Mouse (Mus musculus): ENCODE measurements at regions not wholly inside any gene's neighbourhood (a gene's known extent, or its start where the extent isn't known, plus 50 kb on each side); places are given as distances from the start of the nearest gene placed in this dataset.
"Not testable (repeated sequence)": the region's sequence is repeated elsewhere in the genome, so short reads cannot be mapped to it uniquely, and the experiment has no call there.

- no peak for DNase-seq (ENCODE audit: low read depth, low spot score)
Observed at GRCm38 (mm10) chr11:111957721-111958287, 824.2 kb upstream of the Sox9 start.

DNA sequence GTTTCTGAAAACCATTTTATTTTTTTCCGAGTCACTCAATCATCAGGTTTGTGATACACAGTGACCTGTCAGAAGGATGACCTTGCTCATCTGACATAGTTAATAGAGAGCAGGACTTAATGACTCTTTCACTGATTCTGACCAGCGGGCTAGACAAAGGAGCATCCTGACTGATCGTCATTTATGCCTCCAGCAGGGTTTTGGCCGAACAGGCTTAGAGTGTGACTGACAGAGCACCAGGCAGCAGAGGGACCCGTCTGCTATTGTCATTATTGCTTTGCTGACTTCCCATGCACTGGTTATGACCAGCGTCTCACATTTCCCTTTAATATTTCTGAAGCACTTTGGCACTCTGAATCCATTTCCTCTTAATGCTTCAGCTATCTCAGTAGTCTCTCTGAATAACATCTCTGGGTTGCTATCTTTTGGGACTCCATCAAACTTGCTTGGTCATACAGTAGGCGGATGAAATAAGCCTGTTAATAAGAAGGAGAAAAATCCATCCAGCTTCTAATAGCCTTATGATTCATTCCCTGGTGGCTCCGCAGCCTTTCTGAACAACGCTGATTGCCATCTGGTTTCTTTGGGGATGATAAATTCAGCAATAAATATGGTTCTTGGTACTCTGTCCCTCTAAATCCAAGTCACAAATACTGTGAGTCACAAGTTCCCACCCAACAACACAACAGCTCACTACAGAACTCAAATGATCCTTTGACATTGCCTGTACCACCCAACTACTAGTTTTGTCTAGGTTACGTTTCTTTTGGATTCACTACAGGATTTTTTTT lies 820.8 kb upstream of the Sox9 start:
- no peak for DNase-seq (ENCODE audit: low read depth, low spot score)

DNA sequence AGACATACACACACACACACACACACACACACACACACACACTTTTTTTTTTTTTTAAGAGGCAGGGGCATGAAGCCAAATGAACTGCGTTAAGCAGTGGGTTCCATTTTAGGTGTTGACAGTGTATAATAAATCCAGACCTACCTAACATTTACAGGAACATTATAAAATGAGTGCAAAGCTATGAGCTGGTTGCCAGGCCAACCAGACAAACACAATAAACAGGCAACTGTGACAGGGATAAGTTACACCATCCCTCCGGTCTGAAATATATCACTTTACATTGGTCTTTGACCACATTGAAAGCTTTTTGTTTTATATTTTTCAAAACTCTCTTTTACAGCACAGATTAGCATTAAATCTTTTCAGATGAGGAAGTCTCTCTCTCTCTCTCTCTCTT lies 820.2 kb upstream of the Sox9 start:
- no peak for DNase-seq (ENCODE audit: low read depth, low spot score)

DNA sequence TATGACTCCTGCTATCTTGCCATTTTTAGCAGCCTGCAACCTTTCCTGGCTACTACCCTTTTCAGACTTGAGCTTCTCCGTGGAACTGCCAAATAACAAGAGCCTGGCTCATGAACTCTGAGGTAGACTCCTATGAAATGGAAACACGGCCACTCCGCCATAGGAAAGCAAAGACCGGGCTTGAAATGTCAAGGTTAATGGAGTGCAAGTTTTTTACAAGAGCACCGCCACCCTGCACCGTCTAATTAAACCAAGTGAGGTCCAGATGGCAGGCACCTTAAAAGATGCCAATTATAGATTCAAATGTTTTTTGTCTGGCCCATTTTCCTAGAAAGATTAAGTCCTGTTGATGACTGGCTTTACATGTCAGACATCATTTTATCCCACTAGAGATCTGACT lies 818.0 kb upstream of the Sox9 start:
- DNase-seq (ENCODE audit: low read depth, low spot score), result no peak

DNA sequence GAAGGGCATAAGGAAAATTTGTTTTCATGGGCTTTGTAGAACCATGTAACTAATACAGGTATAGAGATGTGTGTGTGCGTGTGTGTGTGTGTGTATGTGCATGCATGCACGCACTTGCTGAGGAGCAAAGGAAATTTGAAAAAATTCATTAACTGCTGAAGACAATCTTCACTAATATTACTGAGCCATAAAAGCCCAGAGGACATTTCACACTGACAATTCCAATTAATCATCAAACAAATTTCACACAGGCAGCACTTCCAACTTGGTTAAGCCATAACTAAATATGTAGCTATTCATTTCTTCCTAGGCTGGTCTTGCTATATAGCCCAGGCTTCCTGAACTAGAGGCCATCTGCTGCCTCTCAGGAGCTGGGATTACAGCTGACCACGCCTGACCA lies 815.6 kb upstream of the Sox9 start:
- no peak for DNase-seq (ENCODE audit: low read depth, low spot score)

DNA sequence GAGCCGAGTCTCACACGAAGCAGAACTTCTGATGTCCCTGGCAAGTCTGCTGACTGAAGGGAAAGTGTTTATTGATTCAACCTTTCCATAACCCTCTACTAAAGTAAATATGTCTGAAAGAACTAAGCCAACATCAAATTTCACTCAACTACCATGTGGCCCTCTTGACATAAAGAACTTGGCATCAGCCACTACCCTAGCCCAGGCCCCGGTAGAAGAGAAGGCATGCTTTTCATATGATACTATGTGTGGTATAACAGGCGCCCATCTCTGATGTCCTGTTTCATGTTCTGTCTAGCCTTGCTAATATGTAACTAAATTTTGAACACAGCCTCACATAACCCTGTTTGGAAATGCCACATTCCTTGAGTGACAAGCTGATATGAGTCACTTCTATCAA lies 811.0 kb upstream of the Sox9 start:
- DNase-seq (ENCODE audit: low read depth, low spot score), result no peak

GRCm38 (mm10) chr11:111978667-111979066 lies 803.4 kb upstream of the Sox9 start:
- no peak for DNase-seq (ENCODE audit: low read depth, low spot score)

DNA sequence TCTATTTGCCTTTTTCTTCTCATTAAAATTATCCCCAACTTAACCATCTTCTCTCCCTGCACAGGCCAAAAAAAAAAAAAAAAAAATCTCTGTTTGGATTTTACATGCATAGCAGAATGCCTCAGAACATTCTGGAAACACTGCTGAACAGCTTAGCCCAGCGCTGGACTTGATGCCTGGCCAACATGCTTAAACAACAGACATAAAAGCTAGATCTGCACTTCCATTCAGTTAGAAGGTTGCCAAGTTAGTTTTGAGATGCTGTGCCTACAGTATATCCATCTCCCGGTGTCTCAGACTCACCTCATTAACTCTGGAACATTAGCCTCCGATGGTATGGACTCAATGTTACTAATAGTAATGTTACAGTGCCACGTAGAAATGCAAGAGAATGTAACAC lies 785.6 kb upstream of the Sox9 start:
- peak; percentile 24 for DNase-seq (ENCODE audit: low read depth, low spot score)

DNA sequence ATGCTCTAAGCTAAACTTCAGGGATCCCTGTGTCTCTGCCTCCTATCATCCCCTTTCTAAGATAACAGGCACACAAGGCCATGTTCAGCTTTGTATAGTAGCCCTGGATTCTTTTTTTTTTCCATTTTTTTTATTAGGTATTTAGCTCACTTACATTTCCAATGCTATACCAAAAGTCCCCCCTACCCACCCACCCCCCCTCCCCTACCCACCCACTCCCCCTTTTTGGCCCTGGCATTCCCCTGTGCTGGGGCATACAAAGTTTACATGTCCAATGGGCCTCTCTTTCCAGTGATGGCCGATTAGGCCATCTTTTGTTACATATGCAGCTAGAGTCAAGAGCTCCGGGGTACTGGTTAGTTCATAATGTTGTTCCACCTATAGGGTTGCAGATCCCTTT lies 771.2 kb upstream of the Sox9 start:
- not testable (repeated sequence) for DNase-seq (ENCODE audit: low read depth, low spot score)

GRCm38 (mm10) chr11:112017906-112018305 lies 764.1 kb upstream of the Sox9 start:
- DNase-seq (ENCODE audit: low read depth, low spot score), result no peak

- DNase-seq (ENCODE audit: low read depth, low spot score), result no peak
Observed at GRCm38 (mm10) chr11:112028031-112028430, 754.0 kb upstream of the Sox9 start.

DNA sequence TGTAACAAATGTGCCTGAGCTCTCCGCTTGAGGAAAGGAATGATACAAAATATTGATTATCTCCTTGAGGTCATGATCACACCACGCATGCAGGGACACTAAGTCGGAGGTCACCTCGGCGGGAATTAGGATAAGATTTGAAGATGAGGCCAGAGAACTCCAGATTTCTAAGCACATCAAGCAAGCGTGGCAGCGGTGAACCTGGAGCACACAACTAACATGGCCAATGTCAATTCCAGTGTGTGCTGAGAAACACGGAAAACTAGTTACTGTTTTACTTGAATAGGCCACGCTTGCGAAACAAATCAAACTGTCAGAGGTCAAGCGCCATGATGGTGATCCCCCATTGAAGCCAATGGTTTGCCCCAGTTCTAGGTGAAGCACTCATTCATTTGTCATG lies 743.3 kb upstream of the Sox9 start:
- DNase-seq (ENCODE audit: low read depth, low spot score), result no peak

DNA sequence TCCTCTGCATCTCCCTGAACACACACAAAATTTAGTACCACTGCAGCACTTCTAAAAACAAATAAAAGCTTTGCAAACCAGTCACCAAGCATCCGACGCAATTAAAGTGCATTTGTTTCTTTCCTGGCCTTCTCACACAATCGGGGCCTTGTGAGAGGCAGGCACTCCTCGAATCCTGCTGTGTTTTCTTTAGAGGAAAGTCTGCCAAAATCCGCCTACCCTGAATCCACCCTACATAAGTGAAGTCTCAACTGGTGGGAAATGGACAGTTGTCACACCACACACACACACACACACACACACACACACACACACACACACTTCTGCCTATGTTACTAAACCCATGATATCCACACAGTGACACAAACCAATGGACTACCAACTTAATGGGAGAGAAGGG lies 737.6 kb upstream of the Sox9 start:
- no peak for DNase-seq (ENCODE audit: low read depth, low spot score)

GRCm38 (mm10) chr11:112045353-112045752 lies 736.7 kb upstream of the Sox9 start:
- no peak for DNase-seq (ENCODE audit: low read depth, low spot score)

DNA sequence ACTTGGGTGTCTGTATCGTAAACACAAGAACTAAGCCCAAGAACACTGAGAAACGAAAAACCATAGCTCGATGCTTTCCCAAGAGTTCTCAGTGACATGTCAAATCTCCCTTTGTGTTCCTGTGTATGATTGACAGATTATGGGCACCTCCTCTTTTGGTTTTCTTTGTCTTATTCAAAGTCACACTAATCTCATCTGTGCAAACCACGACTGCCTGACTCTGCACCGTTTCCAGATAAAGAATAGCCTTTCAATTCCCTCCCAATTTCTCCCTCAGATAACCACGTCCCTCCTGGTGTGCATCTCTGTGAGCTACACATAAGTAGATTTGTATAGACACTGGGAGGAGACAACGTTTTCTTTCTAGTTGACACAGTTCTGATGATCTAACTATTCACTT lies 731.7 kb upstream of the Sox9 start:
- DNase-seq (ENCODE audit: low read depth, low spot score), result no peak

DNA sequence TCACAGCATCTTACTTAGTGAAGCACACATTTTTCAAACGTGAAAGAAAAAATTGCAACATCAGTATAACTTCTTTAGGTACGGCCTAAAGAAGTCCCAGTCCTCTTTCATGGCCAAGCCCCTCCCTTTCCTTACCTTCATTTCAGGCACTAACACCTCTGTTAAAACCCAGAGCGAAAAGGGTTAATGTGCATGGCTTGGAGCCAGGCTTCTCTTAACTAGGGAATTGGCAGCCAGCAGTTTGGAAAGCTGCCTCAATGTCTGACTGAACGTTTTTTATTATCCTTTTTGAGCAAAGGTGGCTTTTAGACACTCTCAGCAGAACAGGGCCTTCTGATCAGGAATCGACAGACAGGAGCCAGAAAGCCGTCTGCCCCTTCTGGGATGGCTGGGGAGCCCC lies 726.4 kb upstream of the Sox9 start:
- no peak for DNase-seq (ENCODE audit: low read depth, low spot score)

DNA sequence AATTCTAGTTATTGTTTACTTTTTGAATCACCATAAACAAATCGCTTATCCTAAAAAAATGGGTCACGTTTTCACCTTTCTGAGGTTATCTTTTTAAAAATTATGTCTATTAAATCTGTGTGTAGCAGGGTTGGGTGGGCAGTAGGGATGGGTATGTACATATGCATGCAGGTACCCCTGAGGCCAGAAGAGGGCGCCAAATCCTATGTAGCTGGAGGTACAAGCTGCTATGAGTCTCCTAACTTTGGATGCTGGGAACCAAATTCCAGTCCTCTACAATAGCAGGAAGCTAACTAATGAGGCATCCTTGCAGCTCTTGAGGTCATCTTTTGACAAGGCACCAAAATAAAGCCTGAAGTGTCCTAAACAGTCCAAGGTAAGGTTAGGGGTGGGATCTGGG lies 714.8 kb upstream of the Sox9 start:
- no peak for DNase-seq (ENCODE audit: low read depth, low spot score)

DNA sequence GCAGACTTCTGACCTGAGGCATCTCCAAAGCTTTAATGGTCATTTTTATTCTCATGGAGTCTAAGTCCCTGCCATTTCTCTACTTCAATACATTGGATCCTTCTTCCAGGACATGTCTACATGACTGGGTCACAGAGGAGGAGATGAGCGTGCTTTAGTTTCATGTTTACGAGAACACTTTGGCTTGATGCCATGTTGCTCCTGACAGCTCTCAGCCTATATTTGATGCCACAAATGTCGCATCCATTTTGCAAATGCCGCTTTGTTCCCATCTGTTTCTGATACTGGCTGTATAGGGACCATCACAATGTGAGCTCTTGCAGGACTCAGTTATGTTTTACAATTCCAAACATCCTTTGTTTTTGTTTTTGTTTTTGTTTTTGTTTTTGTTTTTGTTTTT lies 713.2 kb upstream of the Sox9 start:
- DNase-seq (ENCODE audit: low read depth, low spot score), result no peak

DNA sequence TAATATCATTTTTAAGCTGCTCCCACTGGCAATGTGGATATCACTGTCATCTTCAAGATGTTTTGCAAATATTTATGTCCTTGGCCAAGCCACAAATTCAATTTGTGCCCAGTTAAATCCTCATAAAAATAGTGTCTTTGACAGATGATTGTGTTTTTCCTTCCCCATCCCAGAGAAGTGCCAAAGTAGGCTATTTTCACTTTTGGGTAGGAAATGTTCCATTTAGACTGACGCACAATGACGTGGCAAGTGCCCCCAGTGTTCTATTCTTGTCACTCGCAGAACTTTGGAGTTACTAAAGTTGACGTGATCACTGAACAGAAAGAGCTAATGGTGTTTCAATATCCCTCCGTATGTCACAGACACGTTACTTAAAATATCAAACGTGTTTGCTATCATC lies 710.5 kb upstream of the Sox9 start:
- no peak for DNase-seq (ENCODE audit: low read depth, low spot score)

GRCm38 (mm10) chr11:112081386-112081785 lies 700.6 kb upstream of the Sox9 start:
- no peak for DNase-seq (ENCODE audit: low read depth, low spot score)

DNA sequence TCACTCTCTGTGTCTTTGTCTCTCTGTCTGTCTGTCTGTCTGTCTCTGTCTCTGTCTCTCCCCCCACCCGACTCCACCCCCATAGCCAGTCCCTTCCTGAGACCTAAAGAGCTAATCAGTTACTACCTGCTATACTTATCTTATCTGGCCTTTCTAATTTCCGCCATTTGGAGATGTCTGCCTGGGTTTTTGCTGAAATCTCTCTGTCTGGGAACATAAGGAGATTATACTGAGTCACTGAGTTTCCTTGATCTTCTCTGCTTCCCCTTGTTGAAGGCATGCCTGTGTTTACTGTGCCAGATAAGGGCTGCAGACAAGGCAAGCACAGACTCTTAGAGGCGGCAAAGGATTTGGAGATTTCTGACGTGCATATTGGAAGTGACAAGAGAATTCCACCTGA lies 699.0 kb upstream of the Sox9 start:
- DNase-seq (ENCODE audit: low read depth, low spot score), result no peak

- DNase-seq (ENCODE audit: low read depth, low spot score), result no peak
Observed at GRCm38 (mm10) chr11:112092168-112092567, 689.9 kb upstream of the Sox9 start.

DNA sequence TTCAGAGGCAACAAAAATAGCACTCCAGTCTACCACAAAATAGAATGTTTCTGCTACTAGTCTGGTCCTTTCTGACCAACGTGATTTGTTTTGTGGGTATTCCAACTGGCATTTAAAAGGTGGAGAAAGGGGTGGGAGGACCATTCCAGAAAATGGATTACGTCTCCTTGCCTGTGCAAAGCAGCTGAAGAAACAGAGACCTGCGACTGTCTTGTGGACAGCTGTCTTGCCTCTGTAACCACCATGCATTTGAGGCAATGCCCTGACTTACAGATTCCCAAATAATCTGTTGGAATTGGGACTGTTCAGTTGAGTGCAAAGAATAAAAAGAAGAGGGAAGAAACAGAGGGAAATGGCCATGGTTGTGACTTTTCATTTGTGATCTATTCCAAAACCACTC lies 687.0 kb upstream of the Sox9 start:
- no peak for DNase-seq (ENCODE audit: low read depth, low spot score)

DNA sequence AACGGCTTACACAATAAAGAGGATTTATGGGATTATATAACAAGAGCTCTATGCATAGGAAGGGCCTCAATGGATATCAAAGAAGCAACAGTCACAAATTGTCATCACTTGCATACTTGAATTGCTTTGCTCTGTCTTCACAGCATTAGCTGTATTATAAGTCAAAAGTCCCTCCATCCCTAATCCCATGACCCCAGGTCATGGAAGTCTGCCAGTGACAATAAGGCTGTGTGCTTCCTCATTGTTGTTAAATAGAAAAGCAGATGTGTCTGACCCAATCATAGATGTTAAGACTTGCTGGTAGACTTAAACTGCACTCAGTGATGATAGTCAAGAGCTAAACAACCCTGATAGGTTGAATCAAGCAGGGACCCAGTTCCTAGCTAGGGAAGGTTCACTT lies 683.9 kb upstream of the Sox9 start:
- no peak for DNase-seq (ENCODE audit: low read depth, low spot score)

All from brain, embryonic 18.5 days (tissue).